Mouse (Mus musculus) liver, embryonic 11.5 days (tissue): ENCODE data around the gene Amt. TPM values are rescaled to one million over a fixed set of nuclear protein-coding genes. Genes with fewer than 3 reads are reported as not detected.
"Not testable (repeated sequence)": the region's sequence is repeated elsewhere in the genome, so short reads cannot be mapped to it uniquely, and the experiment has no call there.

Experiments used
- ATAC-seq: fragments of 200-750 bp; cut with Nextera tagmentation; replicated peaks from 2 replicates; pipeline ENCODE4 v1.8.0; 2017; ENCODE audit warnings: moderate number of reproducible peaks, mild to moderate bottlenecking, moderate TSS enrichment, moderate library complexity; ENCODE audit not compliant: low FRiP score
- DNase-seq: peaks from one replicate; pipeline ENCODE4 v3.0.0-alpha.2; 2017; ENCODE audit warnings: low spot score
- H3K27ac ChIP-seq: fragments of 300-500 bp; sonication (generic); 2 replicates; pipeline ENCODE4 v1.5.1; 2014; ENCODE audit warnings: mild to moderate bottlenecking, low read depth, low read length, control low read depth
- H3K27me3 ChIP-seq: fragments of 300-500 bp; sonication (generic); replicated peaks from 2 replicates; pipeline ENCODE4 v1.6.1; 2014; ENCODE audit warnings: low read length, mixed read lengths; ENCODE audit not compliant: control insufficient read depth, insufficient read depth
- H3K36me3 ChIP-seq: fragments of 300-500 bp; sonication (generic); 2 replicates; pipeline ENCODE4 v1.6.1; 2014; ENCODE audit warnings: mild to moderate bottlenecking, low read length, moderate library complexity, mixed read lengths; ENCODE audit not compliant: control insufficient read depth, insufficient read depth
- H3K4me1 ChIP-seq: fragments of 300-500 bp; sonication (generic); replicated peaks from 2 replicates; pipeline ENCODE4 v1.6.1; 2014; ENCODE audit warnings: low read length, mixed read lengths; ENCODE audit not compliant: control insufficient read depth, insufficient read depth
- H3K4me2 ChIP-seq: fragments of 300-500 bp; sonication (generic); 2 replicates; pipeline ENCODE4 v1.6.1; 2014; ENCODE audit warnings: mild to moderate bottlenecking, control low read depth, moderate library complexity
- H3K4me3 ChIP-seq: fragments of 300-500 bp; sonication (generic); 2 replicates; pipeline ENCODE4 v1.5.1; 2014; ENCODE audit warnings: low read depth, low read length, control low read depth
- H3K9ac ChIP-seq: fragments of 300-500 bp; sonication (generic); 2 replicates; pipeline ENCODE4 v1.6.1; 2014; ENCODE audit warnings: low read depth, low read length, control low read depth
- H3K9me3 ChIP-seq: fragments of 300-500 bp; sonication (generic); 2 replicates; pipeline ENCODE4 v1.6.1; 2016; ENCODE audit warnings: low read length, inconsistent platforms, mixed read lengths; ENCODE audit not compliant: control insufficient read depth
- WGBS: fragments of 180-500 bp; shearing (Covaris S2); extraction: QIAGEN DNeasy Blood & Tissue Kit; methylation state at CpG from one replicate; pipeline ENCODE4 v1.1.7; 2014; 5-methylcytosine and 5-hydroxymethylcytosine counted together
- polyA plus RNA-seq: library from polyadenylated mRNA; unstranded; fragments of >200 nt; fragmentation: Nextera tagmentation; extraction: Ambion mirVana; gene quantifications from 2 replicates; pipeline ENCODE4 v1.2.1, GENCODE M21; 2014

Gene Amt
- polyA plus RNA-seq, 1 experiment from 2014 or later = 16.0 TPM

DNA sequence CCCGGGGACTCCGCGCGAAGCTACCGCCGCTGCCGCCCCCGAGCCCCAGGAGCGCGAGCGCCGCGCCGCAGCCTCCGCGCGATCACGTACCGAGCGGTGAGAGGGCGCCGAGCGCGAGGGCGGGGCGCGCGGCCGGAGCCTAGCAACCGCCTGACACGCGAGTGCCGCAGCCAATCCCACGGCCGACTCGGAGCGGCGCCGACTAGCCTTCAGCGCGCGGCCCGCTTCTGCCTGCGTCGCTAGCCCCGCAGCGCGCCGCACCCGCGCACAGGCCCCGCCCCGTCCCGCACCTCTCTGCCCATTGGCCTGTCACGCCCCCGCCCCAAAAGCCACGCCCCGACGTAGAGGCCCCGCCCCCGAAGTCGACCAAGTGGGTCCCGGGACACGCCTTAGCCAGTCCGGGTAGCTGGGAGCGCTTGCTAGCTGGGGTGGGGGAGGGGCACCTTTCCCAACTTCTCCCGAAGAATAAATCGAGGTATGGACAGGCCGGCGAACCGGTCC, 32.9 kb upstream of the Amt start, which contains the start of gene Dag1:
Gene Dag1 (minus strand): TSS at position 269 of the 501 bp plus-strand sequence.
- no peaks in the 10 kb centered on the region for H3K27me3 ChIP-seq
- peak within 1 kb of the TSS; percentile 79 for H3K9ac ChIP-seq
- peak within 1 kb of the TSS; percentile 91 for H3K4me3 ChIP-seq
- H3K4me2 ChIP-seq = peak within 1 kb of the TSS; percentile 95
- H3K4me1 ChIP-seq = peaks cover 16% of the 10 kb centered on the region
- DNase-seq (peak; percentile 100), ATAC-seq (peak; percentile 95)
- under 1% methylated on average over 65 of the region's 71 CpGs for WGBS
- H3K9me3 ChIP-seq = no peaks in the 10 kb centered on the region
- H3K36me3 ChIP-seq = no peaks in the 10 kb centered on the region
- H3K27ac ChIP-seq = peak within 1 kb of the TSS; percentile 86

DNA sequence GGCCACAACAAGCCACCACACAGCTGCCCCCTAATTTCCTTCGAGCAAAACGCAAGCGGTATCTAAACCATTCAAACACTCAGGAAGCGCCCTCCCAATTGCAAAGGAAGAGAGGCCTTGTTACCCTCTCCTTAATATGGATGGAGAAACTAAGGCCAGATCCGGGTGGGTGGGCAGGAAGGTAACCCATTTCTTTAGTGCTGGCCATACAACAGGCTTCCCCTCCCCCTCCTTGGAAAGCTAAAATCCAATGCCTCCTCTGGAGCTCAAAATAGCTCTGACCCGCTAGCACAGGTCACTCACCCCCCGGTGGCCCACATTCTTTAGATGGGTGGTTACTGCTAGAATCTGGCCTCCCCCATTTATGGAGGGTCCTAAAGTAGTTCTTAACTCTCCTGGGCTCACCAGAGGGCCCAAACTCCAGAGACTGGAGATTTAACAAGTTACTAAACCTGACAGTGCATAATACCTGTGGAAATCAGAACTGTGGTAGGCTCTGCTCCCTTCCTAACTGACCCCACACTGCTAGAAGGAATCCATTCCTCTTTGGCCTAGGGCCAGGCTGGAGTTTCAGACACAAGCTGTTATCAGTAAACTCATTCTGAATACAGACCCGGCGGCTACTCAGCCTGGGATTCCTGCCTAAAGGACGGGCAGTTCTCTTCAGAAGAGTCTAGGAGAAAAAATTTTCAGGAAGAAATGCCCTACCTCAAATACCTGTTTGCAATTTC, 32.3 kb upstream of the Amt start:
- Histone ChIP-seq H3K36me3 (no peaks in the 10 kb centered on the region), H3K27ac (peak overlapping the region; percentile 56), H3K4me3 (peak overlapping the region; percentile 91), H3K4me2 (peak overlapping the region; percentile 95), H3K27me3 (no peaks in the 10 kb centered on the region), H3K9me3 (no peaks in the 10 kb centered on the region), H3K9ac (peak overlapping the region; percentile 79), H3K4me1 (peaks cover 16% of the 10 kb centered on the region)
- WGBS = 15% methylated on average over 10 of the region's 10 CpGs
- ATAC-seq (peak; percentile 21; the same call in 1 of the 2 replicates), DNase-seq (peak; percentile 47)

GRCm38 (mm10) chr9:108266261-108266935, 30.3 kb upstream of the Amt start:
- H3K4me2 ChIP-seq = no peak overlapping the region
- no peaks in the 10 kb centered on the region for H3K27me3 ChIP-seq
- no peak for DNase-seq
- no peak overlapping the region for H3K4me3 ChIP-seq
- ATAC-seq = no peak
- H3K9ac ChIP-seq = no peak overlapping the region
- no peaks in the 10 kb centered on the region for H3K9me3 ChIP-seq
- no peaks in the 10 kb centered on the region for H3K36me3 ChIP-seq
- peaks cover 16% of the 10 kb centered on the region for H3K4me1 ChIP-seq
- 44% methylated on average over 9 of the region's 10 CpGs for WGBS
- no peak overlapping the region for H3K27ac ChIP-seq

GRCm38 (mm10) chr9:108267691-108268090, 29.0 kb upstream of the Amt start:
- 77% methylated on average over 7 of the region's 7 CpGs for WGBS
- H3K27ac ChIP-seq = no peak overlapping the region
- no peak overlapping the region for H3K9ac ChIP-seq
- H3K27me3 ChIP-seq = no peaks in the 10 kb centered on the region
- DNase-seq = no peak
- ATAC-seq = no peak
- H3K4me2 ChIP-seq = no peak overlapping the region
- H3K4me1 ChIP-seq = peaks cover 7% of the 10 kb centered on the region
- H3K9me3 ChIP-seq = no peaks in the 10 kb centered on the region
- H3K36me3 ChIP-seq = no peaks in the 10 kb centered on the region
- H3K4me3 ChIP-seq = no peak overlapping the region

GRCm38 (mm10) chr9:108268701-108269100, 28.0 kb upstream of the Amt start:
- 74% methylated on average over 6 of the region's 7 CpGs for WGBS
- H3K4me2 ChIP-seq, H3K4me1 ChIP-seq, H3K27ac ChIP-seq, H3K36me3 ChIP-seq, H3K9me3 ChIP-seq, DNase-seq, H3K27me3 ChIP-seq, ATAC-seq, H3K4me3 ChIP-seq, H3K9ac ChIP-seq: not testable (repeated sequence)

DNA sequence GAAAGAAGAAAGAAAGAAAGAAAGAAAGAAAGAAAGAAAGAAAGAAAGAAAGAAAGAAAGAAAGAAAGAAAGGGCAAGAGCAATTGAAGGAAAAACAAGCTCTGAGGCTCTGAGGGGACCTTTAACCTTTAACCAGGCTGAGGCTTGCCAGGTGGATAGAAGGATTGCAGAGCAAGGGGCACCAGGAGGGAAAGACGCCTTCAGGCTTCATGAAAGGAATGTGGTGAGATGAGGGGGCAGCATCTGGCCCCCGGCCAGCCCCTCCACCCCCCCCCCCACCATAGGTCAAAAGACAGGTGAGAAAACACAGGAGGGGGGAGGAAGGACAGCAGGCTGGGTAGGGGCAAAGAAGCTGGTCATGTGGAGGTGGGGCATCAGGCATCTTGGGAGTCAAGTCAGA, 24.7 kb upstream of the Amt start:
- Histone ChIP-seq H3K9ac (no peak overlapping the region), H3K4me2 (no peak overlapping the region), H3K9me3 (no peaks in the 10 kb centered on the region), H3K27ac (no peak overlapping the region), H3K4me3 (no peak overlapping the region), H3K4me1 (no peaks in the 10 kb centered on the region), H3K36me3 (no peaks in the 10 kb centered on the region), H3K27me3 (no peaks in the 10 kb centered on the region)
- ATAC-seq (no peak), DNase-seq (no peak)
- 30% methylated on average over 2 of the region's 2 CpGs for WGBS

GRCm38 (mm10) chr9:108272691-108273090, 24.0 kb upstream of the Amt start:
- DNase-seq (no peak), ATAC-seq (no peak)
- Histone ChIP-seq H3K4me2 (no peak overlapping the region), H3K27ac (no peak overlapping the region), H3K27me3 (no peaks in the 10 kb centered on the region), H3K36me3 (no peaks in the 10 kb centered on the region), H3K9me3 (no peaks in the 10 kb centered on the region), H3K9ac (no peak overlapping the region), H3K4me3 (no peak overlapping the region), H3K4me1 (no peaks in the 10 kb centered on the region)
- 51% methylated on average over 5 of the region's 5 CpGs for WGBS

GRCm38 (mm10) chr9:108273485-108273884, 23.2 kb upstream of the Amt start:
- Histone ChIP-seq H3K9me3 (no peaks in the 10 kb centered on the region), H3K36me3 (no peaks in the 10 kb centered on the region), H3K27ac (no peak overlapping the region), H3K9ac (no peak overlapping the region), H3K4me3 (no peak overlapping the region), H3K27me3 (no peaks in the 10 kb centered on the region), H3K4me2 (no peak overlapping the region), H3K4me1 (no peaks in the 10 kb centered on the region)
- WGBS = 75% methylated on average over 4 of the region's 4 CpGs
- ATAC-seq (no peak), DNase-seq (no peak)
